10 mouse cellular contexts compared by ENCODE assay signal in genomic region chr17:51111194-51111593, GRCm38 (mm10).
DNase-seq lines count a peak whose midpoint lies in the region; ATAC-seq and TF ChIP-seq lines count a peak whose summit lies in the region.
"Had no signal": no experiment of that assay in that cellular context is flagged by ENCODE, and none has a peak within 500 bp of the region (broad histone marks: within the 10 kb centered on the region; RNA-seq: fewer than 3 reads in every experiment).

No protein-coding gene starts in this region.

- no peak for TF ChIP-seq POLR2A in limb, embryonic 14.5 days (IDR thresholded peaks at IDR 0.05; ENCODE audit: borderline replicate concordance, extremely low read depth, insufficient read depth, insufficient read length)

- H3K4me2 ChIP-seq in limb, embryonic 14.5 days (replicated peaks; ENCODE audit: low read depth, low read length, severe bottlenecking): no peak overlapping the region
- H3K4me2 ChIP-seq: liver, embryonic 13.5 days had no signal

- H3K4me1 ChIP-seq in limb, embryonic 14.5 days (ENCODE audit: control insufficient read depth, insufficient read depth, low read length): no peaks in the 10 kb centered on the region
- no peaks in the 10 kb centered on the region for H3K4me1 ChIP-seq in limb, embryonic 10.5 days
- H3K4me1 ChIP-seq: liver, embryonic 13.5 days had no signal

- H3K9ac ChIP-seq in limb, embryonic 14.5 days (ENCODE audit: low read depth, low read length, severe bottlenecking): no peak overlapping the region
- H3K9ac ChIP-seq: liver, embryonic 13.5 days had no signal

- no peaks in the 10 kb centered on the region for H3K27me3 ChIP-seq in limb, embryonic 14.5 days (ENCODE audit: control insufficient read depth, insufficient read depth, low read length)
- H3K27me3 ChIP-seq in limb, embryonic 10.5 days (ENCODE audit: low read depth, poor library complexity, severe bottlenecking): no peaks in the 10 kb centered on the region
- H3K27me3 ChIP-seq: liver, embryonic 13.5 days had no signal

- 45% methylated on average over 2 of the region's 2 CpGs for WGBS in limb, embryonic 14.5 days
- 64% methylated on average over 2 of the region's 2 CpGs for WGBS in limb, embryonic 10.5 days

- no peaks in the 10 kb centered on the region for H3K9me3 ChIP-seq in limb, embryonic 14.5 days (ENCODE audit: control insufficient read depth, low read length)
- H3K9me3 ChIP-seq in limb, embryonic 10.5 days (replicated peaks): no peaks in the 10 kb centered on the region
- H3K9me3 ChIP-seq: G1E; liver, embryonic 13.5 days had no signal

- peak; percentile 41 for DNase-seq in embryo, embryonic 10 days (ENCODE audit: low spot score)
- DNase-seq in embryo, embryonic 9.5 days (ENCODE audit: extremely low spot score): no peak
- DNase-seq in limb, embryonic 14.5 days (ENCODE audit: low spot score): peak; percentile 44
- no peak for DNase-seq in limb, embryonic 10.5 days (ENCODE audit: low spot score)
- DNase-seq in c-Kit-positive CD71-negative TER-119-negative erythroid progenitor cells, embryonic 14.5 days (ENCODE audit: low read depth): peak; percentile 17
- DNase-seq in mesoderm, embryonic 11.5 days (ENCODE audit: low read depth, low spot score): peak; percentile 28
- no peak for DNase-seq in cerebellum, postnatal 36 days
- DNase-seq: liver, embryonic 13.5 days had no signal

- H3K4me3 ChIP-seq in limb, embryonic 14.5 days (replicated peaks; ENCODE audit: low read length): no peak overlapping the region
- H3K4me3 ChIP-seq in limb, embryonic 10.5 days: no peak overlapping the region
- H3K4me3 ChIP-seq: liver, embryonic 13.5 days had no signal

- H3K27ac ChIP-seq in limb, embryonic 14.5 days (replicated peaks; ENCODE audit: low read depth, low read length): no peak overlapping the region
- H3K27ac ChIP-seq in limb, embryonic 10.5 days: no peak overlapping the region
- H3K27ac ChIP-seq: liver, embryonic 13.5 days had no signal

- no peaks in the 10 kb centered on the region for H3K36me3 ChIP-seq in limb, embryonic 14.5 days (ENCODE audit: control insufficient read depth, insufficient read depth, low read length)
- no peaks in the 10 kb centered on the region for H3K36me3 ChIP-seq in limb, embryonic 10.5 days
- H3K36me3 ChIP-seq: liver, embryonic 13.5 days had no signal

- ATAC-seq in limb, embryonic 14.5 days (ENCODE audit: low FRiP score, low read depth): no peak
- ATAC-seq in activated CD4-positive, CD25-positive, alpha-beta regulatory T cell, adult 4 months: no peak

Comparison
In these comparisons a context has a peak if more than half of its experiments do, and no peak if none do; other contexts are left out.
1. DNase-seq: peak in embryo, embryonic 10 days (single experiment), limb, embryonic 14.5 days (single experiment), c-Kit-positive CD71-negative TER-119-negative erythroid progenitor cells, embryonic 14.5 days (single experiment) and mesoderm, embryonic 11.5 days (single experiment); none in embryo, embryonic 9.5 days (single experiment), limb, embryonic 10.5 days (single experiment) and cerebellum, postnatal 36 days (0 of 2).